Mouse (Mus musculus): Measurements from ENCODE around the gene Usp33. TPM values are rescaled to one million over a fixed set of nuclear protein-coding genes. Genes with fewer than 3 reads are reported as not detected.
A peak's percentile ranks its signal among the peaks of the same experiment; 100 is the strongest.
"Not testable (repeated sequence)": the region's sequence is repeated elsewhere in the genome, so short reads cannot be mapped to it uniquely, and the experiment has no call there.

The Usp33 gene
- polyA plus RNA-seq (2015; fragmentation: Nextera tagmentation; extraction: Ambion mirVana) = 30.4 and 35.4 TPM in 2 replicates

DNA sequence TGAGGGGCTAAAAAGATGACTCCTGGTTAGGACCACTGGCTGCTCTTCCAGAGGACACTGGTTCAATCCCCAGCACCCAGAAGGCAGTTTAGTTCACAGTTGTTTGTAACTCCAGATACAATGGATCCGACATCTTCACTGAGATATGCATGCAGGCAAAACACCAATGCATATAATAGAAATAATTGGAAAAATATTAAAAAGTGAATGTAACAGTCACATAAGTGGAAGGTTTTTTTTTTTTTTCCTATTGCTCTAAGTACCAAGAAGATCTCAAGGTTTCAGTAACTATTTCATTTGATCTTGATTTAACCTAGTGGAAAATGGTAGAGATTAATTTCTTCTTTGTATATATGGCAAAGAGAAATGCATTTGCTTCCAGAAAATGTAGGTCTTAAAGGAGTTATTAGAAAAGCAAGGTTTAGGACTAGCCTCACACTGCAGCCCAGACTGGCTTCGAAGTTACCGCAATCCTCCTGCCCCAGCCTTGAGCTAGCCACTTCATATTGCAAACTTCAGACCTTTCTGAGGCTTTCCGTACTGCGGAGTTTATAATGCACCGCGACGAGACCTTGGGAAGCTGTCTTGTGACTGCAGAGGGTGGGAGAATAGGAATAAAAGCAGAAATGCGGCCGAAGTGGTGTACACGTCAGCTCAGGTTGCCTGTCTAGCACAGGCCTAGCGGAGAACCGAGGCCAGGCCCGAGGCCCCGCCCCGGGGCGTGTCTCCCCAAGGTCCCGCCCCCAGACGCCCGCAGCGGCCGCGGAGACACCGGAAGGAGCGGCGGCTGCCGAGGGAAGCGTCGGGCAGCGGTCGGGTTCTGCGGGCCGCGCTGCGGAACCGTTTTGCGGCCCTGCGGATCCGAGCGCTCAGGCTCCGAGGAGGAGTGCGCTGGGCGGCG, at the start of gene Usp33:
TSS of gene Usp33 (plus strand) at position 747 of the 901 bp plus-strand sequence.
- peak; percentile 92 for DNase-seq (ENCODE audit: low spot score)

DNA sequence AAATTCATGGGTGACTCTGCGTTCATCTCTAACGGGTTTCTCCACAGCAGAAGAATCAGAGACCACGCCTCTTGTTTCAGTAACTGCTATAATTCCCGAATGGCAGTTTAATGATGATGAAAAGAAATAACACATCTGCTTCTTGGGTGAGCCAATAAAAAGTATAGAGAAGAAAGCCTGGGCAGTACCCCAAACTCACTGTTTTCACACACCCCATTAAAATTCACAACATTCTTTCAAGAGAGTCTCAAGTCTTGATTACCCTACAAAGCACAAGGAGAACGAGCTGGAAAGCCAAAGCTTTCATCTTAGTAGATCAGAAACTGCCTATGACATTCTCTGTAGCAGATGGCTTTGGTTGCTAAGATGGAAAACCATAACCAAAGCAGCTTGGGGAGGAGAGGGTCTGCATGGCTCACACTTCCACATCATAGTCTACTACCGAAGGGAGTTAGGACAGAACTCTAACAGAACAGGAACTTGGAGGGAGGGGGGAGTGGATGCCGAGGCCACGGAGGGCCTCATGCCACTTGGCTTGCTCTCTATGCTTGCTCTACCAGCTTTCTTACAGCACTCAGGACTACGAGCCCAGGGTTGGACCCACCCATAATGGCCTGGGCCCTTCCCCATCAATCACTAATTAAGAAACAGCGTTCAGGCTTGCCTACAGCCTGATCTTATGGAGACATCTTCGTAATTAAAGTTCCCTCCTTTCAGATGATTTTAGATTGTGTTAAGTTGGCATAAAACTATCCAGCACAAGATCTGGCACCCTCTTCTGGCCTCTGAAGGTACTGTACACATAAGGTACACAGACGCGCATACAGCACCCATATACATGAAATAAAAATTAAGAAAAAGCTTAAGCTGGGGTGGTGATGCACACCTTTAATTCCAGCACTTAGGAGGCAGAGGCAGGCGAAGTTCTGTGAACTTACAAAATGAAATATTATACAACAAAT, 45.6 kb upstream of the Usp33 start:
- peak; percentile 9 for DNase-seq (ENCODE audit: low spot score)

DNA sequence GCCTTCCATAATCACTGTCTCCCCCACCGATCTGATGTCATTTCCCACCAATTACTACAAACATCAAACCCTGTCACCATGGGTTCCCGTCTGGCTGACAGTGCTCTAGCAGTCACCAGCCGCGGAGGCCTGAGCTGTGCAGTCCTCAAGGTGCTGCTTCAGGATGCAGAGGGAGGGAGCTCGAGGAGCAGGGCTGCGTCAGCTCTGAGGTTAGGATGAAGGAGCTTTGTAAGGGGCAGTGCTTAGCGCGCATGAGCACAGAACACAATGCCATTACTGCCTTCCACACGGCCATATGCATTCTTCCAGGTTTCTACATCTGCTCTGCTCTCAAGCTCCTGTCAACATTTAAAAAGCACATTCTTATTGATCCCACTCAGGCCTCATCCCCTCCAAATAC, 43.3 kb upstream of the Usp33 start:
- no peak for DNase-seq (ENCODE audit: low spot score)

DNA sequence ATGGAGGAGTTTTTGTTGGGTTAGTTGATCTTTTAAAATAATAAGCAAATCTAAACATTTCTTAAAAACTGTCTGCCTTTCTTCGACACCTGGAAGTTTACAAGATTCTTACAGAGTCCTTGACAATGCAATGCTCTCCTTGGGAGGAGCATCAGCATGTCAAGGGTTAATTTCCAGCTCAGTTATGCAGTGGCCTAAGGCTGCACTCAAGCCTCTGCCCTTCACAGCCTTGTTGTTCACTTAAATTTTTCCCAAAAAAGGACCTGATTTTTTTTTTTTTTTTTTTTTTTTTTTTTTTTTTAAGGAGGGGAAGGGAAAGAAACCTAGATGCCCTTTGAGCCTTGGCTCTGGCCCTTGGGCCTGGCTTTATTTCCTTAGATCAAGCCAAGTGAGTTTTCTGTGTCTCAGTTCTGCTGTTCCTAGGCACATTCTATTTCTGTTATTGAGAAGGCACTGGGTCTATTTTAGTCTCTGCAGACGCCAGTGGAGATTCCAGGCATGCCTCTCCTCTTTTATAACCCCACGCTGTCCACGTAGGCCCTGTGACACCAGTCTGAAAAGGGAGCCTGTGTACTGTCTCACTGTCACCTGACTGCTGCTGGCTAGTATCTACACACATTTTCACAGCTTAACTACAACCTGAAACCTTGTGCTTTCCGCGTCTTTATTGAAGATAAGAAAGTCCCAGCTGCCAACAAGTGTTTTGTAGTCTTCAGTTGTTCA, 42.0 kb upstream of the Usp33 start:
- no peak for DNase-seq (ENCODE audit: low spot score)

DNA sequence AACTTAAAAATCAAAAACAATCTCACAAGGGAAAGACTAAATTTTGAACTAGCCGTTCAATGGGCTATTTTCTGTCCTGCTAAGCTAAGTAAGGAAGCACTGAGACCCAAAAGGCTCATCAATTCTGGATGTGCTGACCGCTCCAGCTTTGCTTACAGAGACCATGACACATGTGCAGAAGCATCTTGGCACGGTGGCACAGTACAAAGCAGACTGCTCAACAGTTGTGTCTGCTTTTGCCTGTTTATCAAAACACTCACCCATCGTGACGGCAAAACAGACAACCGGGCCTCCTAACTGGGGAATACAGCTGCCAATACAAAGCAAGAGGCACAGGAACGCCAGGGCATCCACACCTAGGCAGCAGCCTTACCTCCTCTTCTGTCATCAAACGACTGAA, 41.2 kb upstream of the Usp33 start:
- no peak for DNase-seq (ENCODE audit: low spot score)

DNA sequence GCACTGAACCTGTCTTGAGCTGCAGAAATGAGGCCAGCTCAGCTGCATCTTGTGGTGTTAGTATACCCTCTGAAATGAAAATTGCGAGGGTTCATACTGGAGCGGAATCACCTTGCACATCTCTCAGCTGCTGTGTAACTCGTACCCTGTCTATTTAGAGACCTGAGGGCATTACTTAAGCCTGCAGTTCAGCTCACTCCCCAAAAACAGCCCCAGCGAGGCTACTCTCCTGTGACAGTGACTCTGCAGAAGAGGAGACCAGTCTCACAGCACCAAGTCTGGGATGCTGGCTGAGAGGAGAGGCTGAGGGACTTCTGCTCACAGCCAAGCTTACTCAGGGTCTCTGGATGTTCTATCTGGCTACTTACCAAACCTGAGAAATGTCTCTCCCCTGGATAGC, 40.3 kb upstream of the Usp33 start:
- no peak for DNase-seq (ENCODE audit: low spot score)

DNA sequence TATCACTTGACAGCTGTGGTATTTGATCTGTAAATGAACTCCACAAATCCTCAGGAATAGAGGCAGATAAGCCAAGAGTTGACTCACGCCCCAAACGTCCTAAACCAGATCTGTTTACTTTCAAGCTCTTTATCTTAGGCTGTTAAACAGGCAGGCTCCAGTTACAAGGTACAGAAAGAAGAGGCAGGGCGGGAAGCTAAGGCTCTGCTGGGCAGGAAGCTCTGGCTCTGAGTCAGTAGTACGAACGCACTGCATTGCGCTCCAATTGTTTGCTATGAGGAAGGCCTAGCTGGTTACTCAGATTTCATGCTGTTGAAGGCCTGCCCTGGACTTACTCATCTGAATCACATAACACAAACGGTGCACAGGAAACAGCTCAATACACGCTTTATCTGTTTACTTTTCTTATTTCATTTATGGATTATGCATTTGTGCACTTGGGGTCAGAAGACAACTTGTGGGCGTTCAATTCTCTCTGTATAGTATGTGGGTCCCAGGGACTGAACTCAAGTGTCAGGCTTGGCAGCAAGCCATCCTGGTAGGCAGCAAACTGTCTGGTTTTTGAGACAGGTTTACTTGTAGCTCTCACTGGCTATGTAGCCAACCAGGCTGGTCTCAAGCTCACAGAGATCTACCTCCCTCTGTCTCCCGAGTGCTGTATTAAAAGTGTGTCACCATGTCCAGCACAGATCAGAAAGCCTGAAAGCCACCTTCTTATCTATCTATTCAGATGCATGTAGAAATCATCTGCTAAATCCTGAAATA, 37.6 kb upstream of the Usp33 start:
- DNase-seq (ENCODE audit: low spot score) = no peak

DNA sequence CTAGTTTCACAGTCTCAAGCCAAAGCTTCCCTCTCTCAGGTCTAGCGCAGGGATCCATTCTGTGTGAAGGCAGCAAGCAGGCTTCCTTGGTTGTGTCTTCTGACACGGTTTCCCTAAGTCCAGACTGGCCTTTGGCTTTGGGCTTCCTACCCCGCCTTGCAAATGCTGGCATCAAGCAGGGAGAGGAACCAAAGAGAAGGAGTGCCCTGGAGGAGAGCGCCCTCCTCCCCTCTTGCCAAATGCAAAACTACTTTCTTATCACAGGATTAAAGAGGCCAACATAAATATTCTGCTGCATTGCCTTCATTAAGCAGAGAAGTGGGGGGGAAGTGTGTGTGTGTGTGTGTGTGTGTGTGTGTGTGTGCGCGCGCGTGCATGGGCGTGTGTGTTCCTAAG, 37.0 kb upstream of the Usp33 start:
- no peak for DNase-seq (ENCODE audit: low spot score)

DNA sequence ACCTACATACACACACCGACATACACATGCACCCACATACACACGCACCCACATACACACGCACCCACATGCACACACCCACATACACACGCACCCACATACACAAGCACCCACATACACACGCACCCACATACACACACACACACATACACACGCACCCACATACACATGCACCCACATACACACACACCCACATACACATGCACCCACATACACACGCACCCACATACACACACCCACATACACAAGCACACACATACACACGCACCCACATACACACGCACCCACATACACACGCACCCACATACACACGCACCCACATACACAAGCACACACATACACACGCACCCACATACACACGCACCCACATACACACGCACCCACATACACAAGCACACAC, 31.6 kb upstream of the Usp33 start:
- DNase-seq (ENCODE audit: low spot score) = not testable (repeated sequence)

DNA sequence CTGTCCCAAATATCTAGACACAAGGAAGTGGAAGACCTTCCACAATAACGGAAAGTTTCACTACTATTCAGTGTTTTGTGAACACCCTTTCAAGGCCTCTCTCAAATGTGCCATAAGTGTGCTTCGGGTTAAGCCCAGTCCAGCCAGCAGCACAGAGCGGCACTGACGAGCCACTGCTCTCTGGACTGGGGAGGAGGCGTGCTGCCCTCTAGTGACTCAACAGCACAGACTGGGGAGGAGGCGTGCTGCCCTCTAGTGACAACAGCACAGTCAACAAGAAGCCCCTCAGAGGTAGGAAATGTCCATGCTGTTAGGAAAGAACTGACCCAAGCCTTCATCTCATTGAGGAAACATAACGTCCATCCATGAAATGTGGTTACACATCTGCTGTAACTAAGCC, 30.7 kb upstream of the Usp33 start:
- peak; percentile 77 for DNase-seq (ENCODE audit: low spot score)

DNA sequence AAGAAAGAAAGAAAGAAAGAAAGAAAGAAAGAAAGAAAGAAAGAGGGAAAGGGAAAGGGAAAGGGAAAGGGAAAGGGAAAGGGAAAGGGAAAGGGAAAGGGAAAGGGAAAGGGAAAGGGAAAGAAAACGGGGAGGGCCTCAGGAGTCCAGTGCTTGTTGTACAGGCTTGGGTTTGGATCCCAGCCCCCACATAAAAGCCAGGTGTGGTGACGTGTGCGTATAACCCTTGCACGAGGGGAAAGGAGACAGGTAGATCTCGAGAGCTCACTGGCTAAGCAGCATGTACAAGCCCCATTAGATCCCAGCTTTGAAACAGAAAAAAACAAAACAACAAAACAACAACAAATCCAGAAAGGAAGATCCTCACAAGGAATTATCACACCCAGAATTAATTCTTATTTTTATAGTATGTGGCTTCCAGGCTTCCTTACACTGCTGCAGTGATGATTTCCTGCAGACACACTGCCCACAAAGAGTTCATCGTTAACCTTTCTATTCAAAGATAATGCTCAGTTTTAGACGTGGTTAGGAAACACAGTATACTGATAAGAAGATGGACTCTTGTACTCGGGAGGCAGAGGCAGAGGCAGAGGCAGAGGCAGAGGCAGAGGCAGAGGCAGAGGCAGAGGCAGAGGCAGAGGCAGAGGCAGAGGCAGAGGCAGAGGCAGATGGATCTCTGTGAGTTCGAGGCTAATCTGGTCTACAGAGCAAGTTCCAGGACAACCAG, 29.7 kb upstream of the Usp33 start:
- not testable (repeated sequence) for DNase-seq (ENCODE audit: low spot score)

DNA sequence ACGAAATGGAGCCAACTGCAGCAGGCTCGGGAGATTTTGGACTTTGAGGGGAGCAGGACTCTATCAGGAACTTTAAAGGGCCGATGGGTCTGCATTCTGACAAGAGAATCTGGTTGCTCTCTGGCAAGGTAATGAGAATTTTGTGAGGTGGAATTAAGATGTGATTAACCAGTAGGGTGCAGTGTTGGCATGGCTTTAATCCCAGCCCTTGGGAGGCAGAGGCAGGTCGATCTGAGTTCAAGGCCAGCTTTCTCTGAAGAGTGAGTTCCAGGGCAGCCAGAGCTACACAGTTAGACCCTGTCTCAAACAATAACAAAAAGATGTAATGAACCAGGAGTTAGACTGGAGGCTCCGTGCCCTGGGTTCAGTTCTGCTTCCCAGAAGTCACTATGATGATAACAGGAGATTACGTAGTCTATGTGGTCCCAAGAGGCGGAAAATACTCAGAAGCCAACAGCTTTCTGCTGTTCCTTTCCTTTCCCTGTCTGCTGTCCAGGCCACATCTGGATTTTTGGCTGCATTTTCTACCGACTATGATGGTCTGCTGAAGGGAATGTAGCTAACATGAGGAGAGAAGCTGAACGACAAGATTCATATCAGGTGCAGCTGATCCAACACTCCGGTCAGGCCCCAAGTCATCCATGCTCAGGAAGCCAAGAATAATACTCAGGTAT, 25.2 kb upstream of the Usp33 start:
- no peak for DNase-seq (ENCODE audit: low spot score)

DNA sequence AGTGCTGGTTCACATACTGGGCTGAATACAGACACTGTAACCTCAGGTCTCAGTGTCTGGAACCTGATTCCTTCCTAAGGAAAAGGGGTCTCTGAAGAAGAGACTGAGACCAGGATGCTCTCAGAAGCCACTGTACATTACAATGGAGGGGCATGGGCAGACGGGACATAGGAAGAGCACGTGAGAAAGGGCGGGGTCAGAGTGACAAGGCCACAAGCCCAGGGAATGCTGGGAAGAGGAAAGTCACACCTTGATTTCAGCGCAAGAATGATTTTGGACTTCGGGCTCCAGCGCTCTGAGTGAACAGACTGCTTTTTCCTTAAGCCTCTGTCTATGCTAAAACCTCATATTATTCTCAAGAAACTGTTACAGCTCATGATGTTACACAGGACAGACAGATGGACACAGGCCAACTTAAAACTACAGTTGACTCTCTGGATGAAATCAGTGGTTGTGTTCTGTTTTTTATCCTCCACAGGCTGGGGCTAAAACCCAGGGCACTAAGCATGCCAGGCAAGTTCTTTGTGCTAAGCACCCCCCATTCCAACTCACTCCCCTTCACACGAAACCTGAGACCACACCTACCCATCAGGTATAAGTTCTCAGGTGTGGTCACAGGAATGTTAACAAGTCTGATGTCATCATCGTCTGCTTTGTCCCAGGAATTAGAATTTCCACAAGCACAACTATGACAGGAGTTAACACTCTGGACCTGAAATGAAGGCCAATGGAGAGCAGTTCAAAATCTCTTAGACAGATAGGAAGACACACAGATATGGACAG, 24.3 kb upstream of the Usp33 start:
- DNase-seq (ENCODE audit: low spot score) = no peak

DNA sequence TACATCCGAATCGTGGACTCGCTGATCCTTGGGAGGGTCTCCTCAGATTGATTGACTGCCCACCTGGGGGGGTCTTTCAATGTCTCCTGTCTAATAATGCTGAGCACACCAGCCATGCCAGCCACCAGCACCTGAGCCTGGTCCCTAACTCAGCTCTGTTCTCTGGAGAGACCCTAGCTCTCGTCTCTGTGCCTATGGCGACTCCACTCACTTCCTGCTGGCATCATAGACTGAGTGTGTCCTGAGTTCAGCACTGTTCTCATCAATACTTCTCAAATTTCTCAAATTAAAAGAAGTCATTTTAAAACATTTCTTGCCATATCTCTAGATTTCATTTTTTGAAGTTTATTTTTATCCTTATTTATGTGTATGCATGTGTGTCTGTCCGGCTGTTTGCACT, 14.2 kb upstream of the Usp33 start:
- no peak for DNase-seq (ENCODE audit: low spot score)

DNA sequence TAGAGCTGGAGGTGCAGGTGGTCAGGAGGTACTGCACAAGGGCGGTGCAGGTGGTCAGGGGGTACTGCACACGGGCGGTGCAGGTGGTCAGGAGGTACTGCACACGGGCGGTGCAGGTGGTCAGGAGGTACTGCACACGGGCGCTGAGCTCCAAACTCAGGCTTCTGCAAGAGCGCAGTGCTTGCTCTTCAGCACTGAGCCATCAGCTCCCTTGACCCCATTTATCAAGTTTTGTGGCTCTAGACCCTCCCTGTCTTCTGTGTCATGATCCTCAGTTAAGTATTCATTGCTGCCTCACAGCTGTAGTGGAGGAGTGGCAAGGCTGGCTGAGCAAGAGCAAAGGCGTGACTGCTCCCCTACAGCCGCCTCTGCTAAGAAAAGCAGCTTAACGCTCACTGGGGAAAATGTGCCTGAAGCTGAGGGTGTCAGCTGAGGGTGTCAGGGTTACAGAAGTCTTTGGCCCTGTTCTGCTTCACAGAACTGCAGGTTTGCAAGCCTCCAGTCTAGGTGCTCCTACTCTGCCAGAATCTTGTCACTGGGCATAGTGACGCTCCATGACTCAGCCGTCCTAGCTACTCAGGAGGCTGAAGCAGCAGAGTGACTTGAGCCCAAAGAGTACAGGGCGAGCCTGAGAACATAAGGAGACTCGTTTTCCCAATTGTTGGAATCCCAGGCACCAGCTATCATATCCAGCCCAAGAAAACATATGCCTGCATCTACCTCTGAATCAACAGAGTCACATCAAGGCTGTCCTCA, 13.6 kb upstream of the Usp33 start:
- no peak for DNase-seq (ENCODE audit: low spot score)

DNA sequence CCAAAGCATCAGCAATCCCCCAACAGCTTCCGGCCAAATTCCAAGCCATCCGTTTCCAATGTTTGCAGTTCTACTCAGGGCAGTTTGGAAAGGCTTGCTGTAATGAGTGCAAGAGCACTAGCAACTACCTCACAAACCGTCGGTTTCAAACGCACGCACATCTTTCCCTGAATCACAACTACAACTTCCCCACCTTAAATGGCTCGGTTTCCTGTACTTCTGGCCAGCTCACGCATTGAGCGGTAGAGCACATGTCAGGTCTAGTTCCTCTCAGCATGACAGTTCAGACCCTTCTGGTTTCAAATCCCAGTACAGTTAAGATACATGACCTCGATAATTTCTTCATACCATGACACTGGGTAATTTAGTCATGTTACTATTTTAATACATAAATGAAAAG, 12.6 kb upstream of the Usp33 start:
- DNase-seq (ENCODE audit: low spot score) = no peak

DNA sequence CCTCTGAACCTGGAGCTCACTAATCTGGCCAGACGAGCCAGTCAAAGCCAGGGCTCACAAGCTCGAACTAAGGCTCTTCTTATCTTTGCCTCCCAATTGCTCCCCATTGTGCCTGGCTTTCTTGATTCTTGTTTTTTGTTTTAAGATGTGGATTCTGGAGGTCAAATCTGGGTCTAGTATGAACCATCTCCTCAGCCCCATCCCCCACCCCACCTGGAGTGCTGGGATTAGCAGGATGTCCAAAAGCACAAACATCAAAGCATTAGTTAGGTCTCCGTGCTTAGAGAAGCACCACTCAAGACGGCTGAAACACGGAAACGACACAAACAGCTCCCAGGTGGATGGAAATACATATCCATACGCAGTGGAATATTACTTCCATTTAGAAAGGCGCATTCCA, 10.2 kb upstream of the Usp33 start:
- DNase-seq (ENCODE audit: low spot score) = no peak

All from thymus, postnatal 0 days (tissue).